Mouse (Mus musculus) right cerebral cortex, postnatal 14 days (tissue): ENCODE measurements around the gene Tmed11.
"Not testable (repeated sequence)": the region's sequence is repeated elsewhere in the genome, so short reads cannot be mapped to it uniquely, and the experiment has no call there.

Source experiments
- DNase-seq: peaks from one replicate; pipeline ENCODE4 v3.0.0; 2022

Tmed11 gene

GRCm38 (mm10) chr5:108795263-108795662, at the start of gene Tmed11:
Gene Tmed11, minus strand, starts transcription at chr5:108795363.
- DNase-seq: not testable (repeated sequence)

GRCm38 (mm10) chr5:108836156-108836555, 41.0 kb upstream of the Tmed11 start:
- DNase-seq: no peak

DNA sequence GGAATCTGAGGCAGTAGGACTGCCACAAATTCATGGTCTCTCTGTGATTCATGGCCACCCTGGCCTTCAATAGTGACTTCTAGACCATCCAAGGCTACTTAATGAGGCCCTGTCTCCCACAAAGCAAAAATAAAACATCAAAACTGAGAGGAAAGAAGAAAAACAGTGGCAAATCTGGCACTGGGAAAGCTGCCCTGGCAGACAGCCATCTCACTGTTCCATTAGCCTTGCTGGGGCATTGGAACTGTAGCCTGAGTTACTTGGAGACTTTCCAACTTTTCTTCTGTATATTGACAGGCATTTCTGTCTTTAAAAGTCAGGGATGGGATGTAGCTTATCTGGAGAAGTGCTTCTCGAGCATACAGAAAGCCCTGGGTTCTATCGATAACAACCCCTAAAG, 28.1 kb upstream of the Tmed11 start:
- DNase-seq: no peak

GRCm38 (mm10) chr5:108808750-108809149, 13.6 kb upstream of the Tmed11 start, which contains the start of gene Vmn2r8:
Gene Vmn2r8, minus strand, starts transcription at chr5:108808850.
- not testable (repeated sequence) for DNase-seq

DNA sequence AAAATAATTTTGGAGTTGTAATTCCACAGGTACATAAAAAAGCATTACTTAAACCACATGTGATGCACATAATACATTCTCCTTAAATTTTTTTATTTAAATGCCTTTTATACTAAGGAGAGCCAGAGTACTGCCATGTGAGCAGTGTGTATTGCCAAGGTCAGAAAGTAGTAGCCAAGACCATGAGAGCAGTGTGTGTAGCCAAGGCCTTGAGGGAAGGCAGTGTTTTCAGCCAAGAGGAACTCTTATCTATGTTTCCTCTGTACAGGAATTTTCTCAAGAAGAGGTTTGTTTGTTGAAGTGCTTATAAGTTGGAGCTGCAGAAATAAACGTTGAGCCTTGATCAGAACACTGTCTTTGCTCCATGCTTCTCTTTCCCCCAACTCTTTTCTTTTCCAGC, 8.5 kb upstream of the Tmed11 start:
- DNase-seq: no peak

DNA sequence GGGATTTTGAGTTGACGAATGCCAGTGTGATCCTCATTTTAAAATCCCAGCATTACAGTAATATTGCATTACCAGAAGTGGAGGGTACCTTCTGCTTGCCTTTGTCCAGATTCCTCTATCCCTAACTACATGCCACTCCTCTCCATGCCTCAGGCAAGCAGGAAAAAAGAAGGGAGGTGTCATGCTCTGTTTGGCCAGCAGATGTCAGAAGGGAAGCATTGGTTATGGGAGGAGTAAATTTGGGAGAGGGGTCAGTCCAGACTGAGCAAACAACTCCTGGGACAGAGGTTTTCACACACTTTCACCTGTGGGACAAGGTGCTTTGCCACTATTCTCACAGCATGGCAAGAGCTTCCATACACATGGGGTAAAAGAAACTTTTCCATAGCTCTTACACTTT, 4.8 kb downstream of the Tmed11 start:
- peak; percentile 4 for DNase-seq

- no peak for DNase-seq
Observed at GRCm38 (mm10) chr5:108774630-108775306, 20.4 kb downstream of the Tmed11 start, which contains the start of gene Rnf212. Gene Rnf212, minus strand, starts transcription at chr5:108774982.

GRCm38 (mm10) chr5:108760002-108760401, 35.2 kb downstream of the Tmed11 start:
- DNase-seq: no peak

- DNase-seq: peak; percentile 40
Observed at GRCm38 (mm10) chr5:108758396-108758795, 36.8 kb downstream of the Tmed11 start.

GRCm38 (mm10) chr5:108751258-108751657, 43.9 kb downstream of the Tmed11 start:
- DNase-seq: not testable (repeated sequence)

DNA sequence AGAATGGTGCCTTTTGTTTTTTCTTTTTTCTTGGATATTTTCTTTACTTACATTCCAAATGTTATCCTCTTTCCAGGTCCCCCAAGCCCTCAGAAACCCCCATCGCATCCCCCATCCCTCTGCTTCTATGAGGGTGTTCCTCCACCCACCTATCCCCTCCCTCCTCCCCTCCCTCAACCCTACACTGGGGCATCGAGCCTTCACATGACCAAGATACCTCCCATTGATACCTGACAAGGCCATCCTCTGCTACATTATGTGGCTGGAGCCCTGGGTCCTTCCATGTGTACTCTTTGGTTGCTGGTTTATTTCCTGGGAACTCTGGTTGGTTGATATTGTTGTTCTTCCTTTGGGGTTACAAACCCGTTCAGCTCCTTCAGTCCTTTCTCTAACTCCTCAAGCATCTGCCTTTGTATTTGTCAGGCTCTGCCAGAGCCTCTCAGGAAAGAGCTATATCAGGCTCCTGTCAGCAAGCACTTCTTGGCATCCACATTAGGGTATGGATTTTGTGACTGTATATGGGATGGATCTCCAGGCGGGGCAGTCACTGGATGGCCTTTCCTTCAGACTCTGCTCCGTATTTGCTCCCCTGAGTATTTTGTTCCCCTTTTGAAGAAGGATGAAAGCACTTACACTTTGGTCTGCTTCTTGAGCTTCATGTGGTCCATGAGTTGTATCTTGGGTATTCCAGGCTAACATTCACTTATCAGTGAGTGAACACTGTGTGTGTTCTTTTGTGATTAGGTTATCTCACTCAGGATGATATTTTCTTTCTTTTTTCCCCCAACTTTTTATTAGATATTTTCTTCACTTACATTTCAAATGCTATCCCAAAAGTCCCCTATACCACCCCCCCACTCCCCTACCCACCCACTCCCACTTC, 44.6 kb downstream of the Tmed11 start:
- DNase-seq: no peak

DNA sequence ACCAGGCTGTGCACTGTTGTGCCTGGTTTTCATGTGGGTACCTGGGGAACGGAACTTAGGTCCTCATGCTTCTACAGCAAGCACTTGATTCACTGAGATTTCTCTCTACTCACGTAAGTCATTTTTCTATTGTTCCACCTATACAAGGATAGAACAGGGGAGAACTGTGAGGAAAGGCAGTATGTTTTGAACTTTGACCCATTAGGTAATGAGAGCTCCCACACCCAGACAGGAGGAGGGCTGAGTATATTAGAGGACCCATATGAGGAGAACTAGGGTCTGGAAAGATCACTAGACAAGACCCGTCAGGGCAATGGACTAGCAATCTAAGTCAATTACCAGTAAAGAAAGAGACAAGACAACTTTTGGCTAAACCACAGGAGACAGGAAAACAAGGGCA, 50.5 kb downstream of the Tmed11 start:
- no peak for DNase-seq

DNA sequence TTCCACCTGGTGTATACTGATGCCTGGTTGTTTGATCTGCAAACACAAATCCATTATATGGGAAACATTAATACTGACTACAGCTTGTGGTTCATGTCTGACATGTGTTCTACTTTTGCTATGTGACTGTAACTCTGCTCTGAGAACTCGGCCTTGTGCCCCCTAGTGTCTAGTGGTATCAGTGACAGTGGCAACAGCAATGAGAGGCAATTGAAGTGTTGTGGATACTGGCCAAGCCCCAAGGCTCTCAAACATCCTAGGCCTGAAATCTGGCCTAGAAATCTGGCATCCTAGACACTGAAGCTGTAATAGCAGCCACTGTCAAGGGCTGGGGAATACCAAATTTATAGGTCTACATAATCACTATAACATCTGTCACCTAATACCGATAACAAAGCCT, 51.3 kb downstream of the Tmed11 start:
- DNase-seq: no peak

GRCm38 (mm10) chr5:108742596-108742995, 52.6 kb downstream of the Tmed11 start:
- DNase-seq: no peak

DNA sequence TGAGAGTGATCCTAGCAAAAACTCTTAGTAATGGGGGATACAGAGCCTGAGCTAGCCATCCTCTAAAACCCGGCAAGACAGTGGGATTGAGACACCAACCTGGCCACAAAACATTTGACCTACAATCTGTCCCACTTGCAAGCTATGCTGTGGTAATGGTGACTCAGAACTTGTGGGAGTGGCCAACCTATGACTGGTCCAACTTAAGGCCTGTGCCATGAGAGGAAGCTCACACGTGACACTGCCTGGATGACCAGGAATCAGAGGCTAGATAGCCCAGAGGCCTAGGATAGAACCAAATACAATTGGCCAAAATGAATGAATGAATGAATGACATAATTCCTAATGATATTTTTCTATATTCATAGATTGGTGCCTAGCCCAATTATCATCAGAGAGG, 53.3 kb downstream of the Tmed11 start:
- DNase-seq: no peak

DNA sequence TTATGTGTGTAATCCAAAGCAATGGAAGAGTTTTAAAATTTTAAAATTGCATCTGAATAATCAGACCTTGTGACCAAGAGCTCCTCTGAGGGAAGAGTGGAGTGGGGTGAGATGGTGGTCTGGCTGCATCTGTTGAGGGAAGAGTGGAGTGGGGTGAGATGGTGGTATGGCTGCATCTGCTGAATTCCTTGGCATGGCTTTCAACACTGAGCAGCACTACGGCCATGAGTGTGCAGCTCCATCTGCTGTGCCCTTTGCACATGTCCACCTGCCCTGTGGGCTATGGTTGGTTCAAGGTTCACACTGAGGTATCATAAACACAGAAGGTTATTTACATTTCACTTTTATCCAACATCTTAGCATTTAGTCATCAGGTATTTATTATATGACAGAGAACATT, 67.7 kb downstream of the Tmed11 start:
- no peak for DNase-seq
